Mouse (Mus musculus) lung, postnatal 14 days (tissue): ENCODE measurements at regions not wholly inside any gene's neighbourhood (a gene's known extent, or its start where the extent isn't known, plus 50 kb on each side); places are given as distances from the start of the nearest gene placed in this dataset.
"Not testable (repeated sequence)": the region's sequence is repeated elsewhere in the genome, so short reads cannot be mapped to it uniquely, and the experiment has no call there.

Experiments used
- DNase-seq: peaks from one replicate; pipeline ENCODE4 v3.0.0; 2021

- DNase-seq: no peak
These were observed 55.9 kb upstream of the Inpp4b start for GRCm38 (mm10) chr8:81286280-81287034.

GRCm38 (mm10) chr8:81260089-81260488, 82.3 kb upstream of the Inpp4b start:
- DNase-seq: no peak

GRCm38 (mm10) chr8:81223872-81224271, 118.5 kb upstream of the Inpp4b start:
- DNase-seq: no peak

GRCm38 (mm10) chr8:81187061-81187790, 155.1 kb upstream of the Inpp4b start:
- DNase-seq: not testable (repeated sequence)

- no peak for DNase-seq
These were observed 160.8 kb upstream of the Usp38 start for GRCm38 (mm10) chr8:81175537-81175936.

GRCm38 (mm10) chr8:81147239-81147638, 132.5 kb upstream of the Usp38 start:
- DNase-seq: peak; percentile 3

GRCm38 (mm10) chr8:81106763-81107509, 92.2 kb upstream of the Usp38 start:
- DNase-seq: no peak

GRCm38 (mm10) chr8:81098963-81099362, 84.2 kb upstream of the Usp38 start:
- DNase-seq: no peak

- DNase-seq: no peak
These were observed 82.5 kb upstream of the Usp38 start for GRCm38 (mm10) chr8:81097076-81097819.

- no peak for DNase-seq
These were observed 80.5 kb upstream of the Usp38 start for GRCm38 (mm10) chr8:81095237-81095636.

- DNase-seq: no peak
These were observed 66.3 kb upstream of the Usp38 start for GRCm38 (mm10) chr8:81080865-81081637.

- no peak for DNase-seq
These were observed 65.2 kb upstream of the Usp38 start for GRCm38 (mm10) chr8:81079887-81080300.

GRCm38 (mm10) chr8:81069080-81069840, 54.5 kb upstream of the Usp38 start:
- DNase-seq: no peak

GRCm38 (mm10) chr8:81068519-81068918, 53.8 kb upstream of the Usp38 start:
- DNase-seq: no peak

- DNase-seq: no peak
These were observed 52.0 kb upstream of the Usp38 start for GRCm38 (mm10) chr8:81066765-81067164.
